Mouse (Mus musculus) kidney, postnatal 0 days (tissue): ENCODE measurements around the gene Tnfsf10. TPM values are rescaled to one million over a fixed set of nuclear protein-coding genes. Genes with fewer than 3 reads are reported as not detected.

Source experiments
- ATAC-seq: fragments of 200-750 bp; cut with Nextera tagmentation; replicated peaks from 2 replicates; pipeline ENCODE4 v1.8.0; 2017; ENCODE audit warnings: low read depth, moderate number of reproducible peaks, moderate TSS enrichment, moderate library complexity; ENCODE audit not compliant: low FRiP score
- DNase-seq: peaks from one replicate; pipeline ENCODE4 v3.0.0-alpha.2; 2016; ENCODE audit warnings: low spot score
- H3K27ac ChIP-seq: fragments of 300-500 bp; sonication (generic); 2 replicates; pipeline ENCODE4 v1.5.1; 2014; ENCODE audit warnings: mild to moderate bottlenecking
- H3K27me3 ChIP-seq: fragments of 300-500 bp; sonication (generic); 2 replicates; pipeline ENCODE4 v1.6.1; 2014; ENCODE audit warnings: low read length, mixed read lengths; ENCODE audit not compliant: insufficient read depth
- H3K36me3 ChIP-seq: fragments of 300-500 bp; sonication (generic); 2 replicates; pipeline ENCODE4 v1.6.1; 2014; ENCODE audit warnings: low read length, mixed read lengths; ENCODE audit not compliant: insufficient read depth
- H3K4me1 ChIP-seq: fragments of 300-500 bp; sonication (generic); replicated peaks from 2 replicates; pipeline ENCODE4 v1.6.1; 2014; ENCODE audit warnings: antibody characterized with exemption, low read length, mixed read lengths; ENCODE audit not compliant: insufficient read depth
- H3K4me2 ChIP-seq: fragments of 300-500 bp; sonication (generic); 2 replicates; pipeline ENCODE4 v1.6.1; 2014; ENCODE audit warnings: mild to moderate bottlenecking, low read length, moderate library complexity, mixed read lengths
- H3K4me3 ChIP-seq: fragments of 300-500 bp; sonication (generic); replicated peaks from 2 replicates; pipeline ENCODE4 v1.5.1; 2014; ENCODE audit warnings: low read depth, low read length
- H3K9ac ChIP-seq: fragments of 300-500 bp; sonication (generic); 2 replicates; pipeline ENCODE4 v1.6.1; 2014; ENCODE audit warnings: low read depth, low read length
- H3K9me3 ChIP-seq: fragments of 300-500 bp; sonication (generic); replicated peaks from 2 replicates; pipeline ENCODE4 v1.6.1; 2016; ENCODE audit warnings: low read length, inconsistent platforms, mixed read lengths
- CTCF ChIP-seq: IDR thresholded peaks from 2 replicates; pipeline ENCODE4 v1.5.1; 2016; ENCODE audit warnings: antibody characterized with exemption, low read depth, mild to moderate bottlenecking, moderate library complexity
- WGBS: fragments of 180-500 bp; shearing (Covaris S2); extraction: QIAGEN DNeasy Blood & Tissue Kit; methylation state at CpG from one replicate; pipeline ENCODE4 v1.1.7; 2014; 5-methylcytosine and 5-hydroxymethylcytosine counted together
- polyA plus RNA-seq: library from polyadenylated mRNA; unstranded; fragments of >200 nt; fragmentation: Nextera tagmentation; extraction: Ambion mirVana; gene quantifications from 2 replicates; pipeline ENCODE4 v1.2.1, GENCODE M21; 2015

Tnfsf10 gene
- polyA plus RNA-seq, 1 experiment from 2014 or later, result 4.1 TPM

DNA sequence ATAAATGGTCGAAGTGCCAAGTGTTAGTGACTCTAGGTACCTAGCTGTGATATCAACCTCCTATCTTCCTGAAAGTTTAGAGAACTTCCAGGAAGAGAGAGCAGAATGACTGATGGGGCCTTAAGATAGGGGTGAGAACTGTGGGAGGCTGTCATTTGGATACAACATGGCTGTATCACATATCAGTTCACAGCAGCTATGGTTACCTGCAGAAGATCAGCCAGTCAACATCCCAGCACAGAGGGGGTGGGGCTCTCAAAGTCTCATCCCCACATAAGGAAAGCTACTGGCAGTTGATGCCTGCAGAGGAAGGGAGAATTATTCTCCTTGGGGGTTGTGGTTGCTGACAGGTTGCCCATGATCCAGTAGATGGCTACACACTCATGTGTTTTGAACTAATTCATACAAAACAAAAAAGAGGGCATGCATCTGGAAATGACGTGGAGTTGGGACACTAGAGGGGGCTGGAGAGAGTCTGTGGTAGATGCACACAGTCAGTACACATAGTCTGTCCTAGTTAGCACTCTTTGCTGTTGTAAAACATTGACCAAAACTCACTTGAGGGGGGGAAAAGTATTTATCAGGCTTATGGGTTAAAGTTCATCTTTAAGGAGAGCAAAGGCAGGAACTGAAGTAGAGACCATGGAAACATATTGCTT lies 2.2 kb upstream of the Tnfsf10 start:
- peak; percentile 31; the same call in 1 of the 2 replicates for TF ChIP-seq CTCF
- no peaks in the 10 kb centered on the region for H3K9me3 ChIP-seq
- no peak for DNase-seq
- no peaks in the 10 kb centered on the region for H3K36me3 ChIP-seq
- H3K4me3 ChIP-seq, result no peak overlapping the region
- no peak overlapping the region for H3K27ac ChIP-seq
- 74% methylated on average over 2 of the region's 2 CpGs for WGBS
- H3K27me3 ChIP-seq, result no peaks in the 10 kb centered on the region
- H3K9ac ChIP-seq, result no peak overlapping the region
- no peak overlapping the region for H3K4me2 ChIP-seq
- peaks cover 3% of the 10 kb centered on the region; the same call in 1 of the 2 replicates for H3K4me1 ChIP-seq
- ATAC-seq, result no peak

DNA sequence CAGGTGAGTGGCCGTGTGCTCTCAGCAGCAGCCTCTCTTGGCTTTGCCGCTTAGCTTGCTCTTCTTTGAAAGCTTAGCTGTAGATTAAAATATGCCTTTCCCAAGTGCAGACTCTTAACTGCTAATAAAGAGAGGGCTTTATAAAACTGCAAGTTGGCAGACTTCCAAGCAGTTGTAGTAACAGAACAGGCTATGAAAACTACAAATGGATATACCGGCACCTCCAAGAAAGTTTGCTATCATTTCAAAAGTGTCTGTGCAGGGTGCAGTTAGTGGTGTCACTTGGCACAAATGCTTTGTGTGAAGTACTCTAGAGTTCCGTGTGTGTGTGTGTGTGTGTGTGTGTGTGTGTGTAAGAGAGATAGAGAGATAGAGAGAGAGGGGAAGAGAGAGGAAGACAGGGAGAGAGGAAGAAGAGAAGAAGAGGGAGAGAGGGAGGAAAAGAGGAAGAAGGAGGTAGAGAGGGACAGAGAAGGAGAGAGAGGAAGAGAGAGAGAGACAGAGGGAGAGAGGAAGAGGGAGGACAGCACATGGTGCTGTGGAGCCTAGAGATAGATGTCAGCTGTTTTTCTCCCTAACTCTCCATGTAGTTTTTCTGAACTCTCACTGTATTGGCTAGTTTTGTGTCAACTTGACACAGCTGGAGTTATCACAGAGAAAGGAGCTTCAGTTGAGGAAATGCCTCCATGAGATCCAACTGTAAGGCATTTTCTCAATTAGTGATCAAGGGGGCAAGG lies 628 bp downstream of the Tnfsf10 start:
- WGBS, result 33% methylated on average over 4 of the region's 4 CpGs
- Histone ChIP-seq H3K4me3 (peak overlapping the region; percentile 30), H3K9ac (peak overlapping the region; percentile 46; the same call in 1 of the 2 replicates), H3K9me3 (no peaks in the 10 kb centered on the region), H3K27me3 (no peaks in the 10 kb centered on the region), H3K4me1 (peaks cover 3% of the 10 kb centered on the region; the same call in 1 of the 2 replicates), H3K4me2 (peak overlapping the region; percentile 54), H3K36me3 (no peaks in the 10 kb centered on the region), H3K27ac (peak overlapping the region; percentile 77)
- DNase-seq (peak; percentile 63), ATAC-seq (no peak)
- no peak for TF ChIP-seq CTCF

DNA sequence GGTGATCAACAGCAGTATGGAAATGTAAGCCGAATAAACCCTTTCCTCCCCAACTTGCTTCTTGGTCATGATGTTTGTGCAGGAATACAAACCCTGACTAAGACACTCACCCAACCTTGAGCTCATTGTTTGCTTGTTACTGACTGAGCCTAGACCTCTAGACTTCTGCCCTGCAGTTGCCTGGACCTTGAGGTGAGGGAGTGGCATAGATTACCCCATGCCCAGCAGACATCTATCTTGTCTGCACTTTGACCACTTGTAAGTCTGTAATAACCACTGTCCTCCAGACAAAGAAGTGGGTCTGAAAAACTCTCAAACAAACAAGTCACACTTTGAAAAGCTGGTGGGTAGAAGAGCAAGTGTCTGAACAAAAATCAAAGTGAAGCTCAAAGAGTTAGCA lies 2.8 kb downstream of the Tnfsf10 start:
- no peak for TF ChIP-seq CTCF
- no peak overlapping the region; the same call in 1 of the 2 replicates for H3K27ac ChIP-seq
- no peak overlapping the region for H3K9ac ChIP-seq
- H3K4me1 ChIP-seq, result peaks cover 3% of the 10 kb centered on the region; the same call in 1 of the 2 replicates
- no peak overlapping the region for H3K4me2 ChIP-seq
- DNase-seq (no peak), ATAC-seq (no peak)
- H3K36me3 ChIP-seq, result no peaks in the 10 kb centered on the region
- no peak overlapping the region for H3K4me3 ChIP-seq
- no peaks in the 10 kb centered on the region for H3K27me3 ChIP-seq
- WGBS, result no CpG with 5 or more reads among the region's 1 CpGs
- no peaks in the 10 kb centered on the region for H3K9me3 ChIP-seq

DNA sequence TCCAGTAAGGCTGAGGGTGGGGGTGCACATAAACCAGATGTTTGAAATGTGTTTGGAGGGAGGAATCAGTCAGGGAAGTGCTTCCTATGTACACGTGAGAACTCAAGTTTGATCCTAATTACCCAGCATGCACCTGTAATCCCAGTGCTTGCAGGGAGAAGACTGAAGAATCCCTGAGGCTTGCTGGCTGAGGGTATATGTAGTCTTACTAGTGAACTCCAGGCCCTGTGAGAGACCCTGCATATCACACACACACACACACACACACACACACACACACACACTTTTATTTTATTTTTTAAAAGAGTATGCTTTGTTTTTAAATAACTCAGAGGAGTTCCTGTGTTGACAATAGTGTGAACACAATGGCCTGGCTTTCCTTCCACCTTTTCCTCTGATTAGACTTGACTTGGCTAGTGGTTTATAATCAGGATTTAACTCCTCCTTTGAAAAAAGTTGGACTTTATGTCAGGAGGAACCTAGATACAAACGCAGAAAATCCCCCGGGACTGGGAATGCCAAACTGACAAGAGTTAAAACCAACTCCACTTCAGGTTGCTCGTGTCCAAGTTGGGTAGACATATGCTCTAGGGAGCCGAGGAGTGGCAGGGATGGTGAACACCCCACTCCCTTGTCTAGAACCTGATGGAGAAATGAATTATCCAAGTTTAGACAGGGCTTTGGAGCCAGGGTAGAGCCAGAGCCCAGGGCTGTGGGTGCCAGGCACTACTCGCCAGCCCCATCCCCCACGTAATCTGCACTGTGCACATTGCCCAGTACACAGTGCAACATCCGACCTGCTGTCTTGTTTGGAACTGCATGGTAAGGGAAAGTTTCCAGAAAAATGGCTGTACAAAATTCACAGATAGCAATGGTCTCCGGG lies 4.0 kb downstream of the Tnfsf10 start:
- no peak for TF ChIP-seq CTCF
- Histone ChIP-seq H3K4me1 (peaks cover 3% of the 10 kb centered on the region; the same call in 1 of the 2 replicates), H3K9ac (no peak overlapping the region), H3K9me3 (no peaks in the 10 kb centered on the region), H3K27ac (peak overlapping the region; percentile 16; the same call in 1 of the 2 replicates), H3K4me3 (no peak overlapping the region), H3K27me3 (no peaks in the 10 kb centered on the region), H3K36me3 (no peaks in the 10 kb centered on the region), H3K4me2 (no peak overlapping the region)
- no peak for DNase-seq
- WGBS, result 75% methylated on average over 9 of the region's 9 CpGs
- ATAC-seq, result peak; percentile 80

DNA sequence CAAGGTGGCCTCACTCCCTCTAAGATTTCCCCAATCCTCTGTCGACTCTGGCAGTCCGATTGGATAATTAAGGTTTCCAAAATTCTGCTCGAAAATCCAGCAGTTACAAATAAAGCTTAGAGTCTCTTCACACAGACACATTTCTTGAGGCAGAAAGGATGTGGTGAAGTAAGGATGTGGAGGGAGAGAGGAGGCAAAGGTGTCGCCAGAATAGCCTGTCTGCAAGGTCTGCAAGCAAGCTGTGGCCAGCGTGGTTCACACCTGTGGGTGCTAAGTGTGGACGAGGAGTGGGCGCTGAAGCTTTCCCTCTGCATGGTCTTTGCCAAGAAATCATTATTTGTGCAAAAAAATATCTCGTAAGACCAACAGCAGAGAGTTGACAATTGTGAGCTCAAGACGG lies 5.8 kb downstream of the Tnfsf10 start:
- Histone ChIP-seq H3K4me2 (no peak overlapping the region), H3K9ac (no peak overlapping the region), H3K4me3 (no peak overlapping the region), H3K27ac (no peak overlapping the region), H3K4me1 (no peaks in the 10 kb centered on the region), H3K36me3 (no peaks in the 10 kb centered on the region), H3K9me3 (no peaks in the 10 kb centered on the region), H3K27me3 (no peaks in the 10 kb centered on the region)
- DNase-seq (no peak), ATAC-seq (no peak)
- WGBS, result 82% methylated on average over 9 of the region's 9 CpGs
- no peak for TF ChIP-seq CTCF

DNA sequence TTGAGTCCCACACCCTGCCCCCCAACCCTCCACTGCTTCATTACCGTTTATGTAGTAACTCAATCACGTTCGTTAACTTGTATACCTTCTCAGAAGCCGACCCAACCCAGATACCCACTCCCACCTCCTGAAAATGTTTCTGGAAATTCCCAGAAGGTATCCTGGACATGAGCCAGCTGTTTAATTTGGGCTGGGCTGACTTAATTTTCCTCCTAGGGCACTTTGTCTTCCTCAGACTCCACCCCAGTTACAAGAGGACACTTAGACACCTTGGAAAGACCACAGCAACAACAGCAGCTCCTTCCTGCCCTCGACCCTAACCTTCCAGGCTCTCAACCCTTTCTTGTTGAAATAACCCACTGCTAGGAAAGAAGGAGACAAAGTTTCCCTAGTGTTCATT lies 6.7 kb downstream of the Tnfsf10 start:
- 12% methylated on average over 5 of the region's 5 CpGs for WGBS

More for the DNA sequence above, 6.7 kb downstream of the Tnfsf10 start:
- Histone ChIP-seq H3K4me2 (no peak overlapping the region), H3K27me3 (no peaks in the 10 kb centered on the region), H3K27ac (peak overlapping the region; percentile 31; the same call in 1 of the 2 replicates), H3K4me1 (no peaks in the 10 kb centered on the region), H3K9me3 (no peaks in the 10 kb centered on the region), H3K36me3 (no peaks in the 10 kb centered on the region), H3K4me3 (no peak overlapping the region), H3K9ac (no peak overlapping the region)
- ATAC-seq (no peak), DNase-seq (no peak)
- no peak for TF ChIP-seq CTCF
